Mouse (Mus musculus) heart, postnatal 10 days (tissue): ENCODE results near the gene Vezt. TPM values are rescaled to one million over a fixed set of nuclear protein-coding genes. Genes with fewer than 3 reads are reported as not detected.

Experiments used
- DNase-seq, 2 experiments: peaks; one replicate each; pipeline ENCODE4 v3.0.0; 2021
- intact Hi-C: fragments of 180-260 bp; cut with DNase I; formaldehyde crosslinking; loops from one replicate; pipeline ENCODE4 v1.15.1; 2025
- total RNA-seq, 2 experiments: library from RNA; stranded (reverse); gene quantifications; 2 replicates each; pipeline ENCODE4 v1.2.3; 2021

The Vezt gene
- total RNA-seq, 2 experiments from 2014 or later, result 37.9 to 40.2 TPM

GRCm38 (mm10) chr10:93969306-93969705, 66.3 kb downstream of the Vezt start:
- no peak for DNase-seq
- intact Hi-C loops, result loop anchor here (2.0 to 5.0 kb wide), 2 partner anchors 97 to 151 kb away; no protein-coding TSS in a partner anchor

GRCm38 (mm10) chr10:93967486-93967885, 68.1 kb downstream of the Vezt start:
- intact Hi-C loops, result loop anchor here (5.0 kb wide), 1 partner anchor 95 kb away; no protein-coding TSS in a partner anchor
- DNase-seq, result no peak

- intact Hi-C loops, result no loop called here
- DNase-seq, result no peak
Measured at GRCm38 (mm10) chr10:93954023-93954422, 81.6 kb downstream of the Vezt start.

- DNase-seq, result no peak
- intact Hi-C loops, result no loop called here
Measured at GRCm38 (mm10) chr10:93953504-93953903, 82.1 kb downstream of the Vezt start.

- no peak for DNase-seq
- intact Hi-C loops, result no loop called here
Measured at GRCm38 (mm10) chr10:93950991-93951390, 84.6 kb downstream of the Vezt start.

GRCm38 (mm10) chr10:93949921-93950320, 85.7 kb downstream of the Vezt start:
- no peak for DNase-seq
- intact Hi-C loops, result loop anchor here (5.0 to 10.0 kb wide), 2 partner anchors 82 to 655 kb away; no protein-coding TSS in a partner anchor

GRCm38 (mm10) chr10:93945843-93946499, 89.6 kb downstream of the Vezt start:
- intact Hi-C loops, result loop anchor here (2.0 to 10.0 kb wide), 3 partner anchors 86 to 659 kb away; no protein-coding TSS in a partner anchor
- DNase-seq, result no peak

- peak; percentile 56 to 72 for DNase-seq
- intact Hi-C loops, result loop anchor here (2.0 to 10.0 kb wide), 3 partner anchors 87 to 659 kb away; no protein-coding TSS in a partner anchor
Measured at GRCm38 (mm10) chr10:93945364-93945763, 90.3 kb downstream of the Vezt start.

GRCm38 (mm10) chr10:93944241-93944640, 91.4 kb downstream of the Vezt start:
- intact Hi-C loops, result loop anchor here (2.0 to 10.0 kb wide), 2 partner anchors 173 to 661 kb away; no protein-coding TSS in a partner anchor
- DNase-seq, result peak; percentile 40 to 45

- DNase-seq, result no peak
- intact Hi-C loops, result loop anchor here (10.0 kb wide), 1 partner anchor 665 kb away; no protein-coding TSS in a partner anchor
Measured at GRCm38 (mm10) chr10:93940279-93940678, 95.3 kb downstream of the Vezt start.

GRCm38 (mm10) chr10:93939676-93940075, 95.9 kb downstream of the Vezt start:
- intact Hi-C loops, result loop anchor here (10.0 kb wide), 1 partner anchor 665 kb away; no protein-coding TSS in a partner anchor
- no peak for DNase-seq

GRCm38 (mm10) chr10:93938844-93939271, 96.8 kb downstream of the Vezt start:
- DNase-seq, result no peak
- intact Hi-C loops, result no loop called here

- intact Hi-C loops, result no loop called here
- peak; percentile 38 to 54 for DNase-seq
Measured at GRCm38 (mm10) chr10:93933980-93934379, 101.6 kb downstream of the Vezt start.

GRCm38 (mm10) chr10:93932861-93933260, 102.8 kb downstream of the Vezt start:
- no peak for DNase-seq
- intact Hi-C loops, result no loop called here

- intact Hi-C loops, result no loop called here
- DNase-seq, result no peak
Measured at GRCm38 (mm10) chr10:93932020-93932419, 103.6 kb downstream of the Vezt start.

GRCm38 (mm10) chr10:93931431-93931830, 104.2 kb downstream of the Vezt start:
- intact Hi-C loops, result no loop called here

GRCm38 (mm10) chr10:93930236-93930824, 105.3 kb downstream of the Vezt start:
- DNase-seq, result no peak
- intact Hi-C loops, result no loop called here

More at GRCm38 (mm10) chr10:93931431-93931830, 104.2 kb downstream of the Vezt start:
- no peak for DNase-seq

- intact Hi-C loops, result no loop called here
- DNase-seq, result no peak
Measured at GRCm38 (mm10) chr10:93924666-93925065, 111.0 kb downstream of the Vezt start.

- DNase-seq, result no peak
- intact Hi-C loops, result no loop called here
Measured at GRCm38 (mm10) chr10:93921160-93921559, 114.5 kb downstream of the Vezt start.

- DNase-seq, result peak; percentile 62 to 74
- intact Hi-C loops, result loop anchor here (2.0 kb wide), 1 partner anchor 30 kb away; no protein-coding TSS in a partner anchor
Measured at GRCm38 (mm10) chr10:93919227-93919626, 116.4 kb downstream of the Vezt start.

- peak; percentile 75 to 76 for DNase-seq
- intact Hi-C loops, result loop anchor here (2.0 kb wide), 1 partner anchor 30 kb away; no protein-coding TSS in a partner anchor
Measured at GRCm38 (mm10) chr10:93918701-93919100, 116.9 kb downstream of the Vezt start.
